Mouse (Mus musculus): ENCODE measurements at regions not wholly inside any gene's neighbourhood (a gene's known extent, or its start where the extent isn't known, plus 50 kb on each side); places are given as distances from the start of the nearest gene placed in this dataset.

DNA sequence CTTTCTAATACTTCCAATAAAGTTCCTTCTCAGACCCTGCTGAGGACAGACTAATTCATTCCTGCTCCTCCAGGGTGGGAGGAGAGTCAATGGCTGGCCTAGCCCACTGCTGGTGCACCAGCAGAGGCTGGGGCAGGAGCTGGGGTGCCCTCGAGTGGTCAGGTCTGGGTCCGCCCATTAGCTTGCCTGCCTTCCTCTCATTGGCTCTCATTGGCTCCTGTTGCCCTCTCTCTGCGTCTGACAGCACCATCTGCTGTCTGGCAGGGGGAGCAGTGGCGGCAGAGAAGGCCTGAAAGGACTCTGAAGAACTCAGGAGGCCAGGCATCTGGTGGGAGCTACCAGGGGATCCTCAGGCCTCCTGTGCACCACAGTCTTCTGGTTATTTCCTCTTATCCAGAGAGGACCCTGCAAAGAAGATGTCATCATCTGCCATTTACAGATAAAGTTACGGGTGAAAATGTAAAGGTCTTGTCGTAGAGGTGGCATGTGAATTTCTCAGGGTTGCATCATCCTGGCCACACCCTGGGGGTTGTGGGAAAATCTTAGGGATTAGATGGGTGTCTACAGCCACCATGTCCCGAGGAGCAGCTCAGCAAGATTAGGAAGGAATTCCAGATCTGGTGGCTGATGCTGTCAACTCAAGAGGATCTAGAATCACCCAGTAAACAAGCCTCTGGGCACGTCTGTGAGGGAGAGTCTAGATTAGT is 66.6 kb upstream of the Gli2 start:
- TF ChIP-seq EP300 (IDR thresholded peaks at IDR 0.05; ENCODE audit: low read depth) = no peak
- TF ChIP-seq CTCF (IDR thresholded peaks at IDR 0.05; ENCODE audit: low read depth) = peak; percentile 43

All from heart, postnatal 0 days (tissue).